Mouse (Mus musculus) left cerebral cortex, postnatal 36 days (tissue): ENCODE data around the gene Ssu72. TPM values are rescaled to one million over a fixed set of nuclear protein-coding genes. Genes with fewer than 3 reads are reported as not detected.
A peak's percentile ranks its signal among the peaks of the same experiment; 100 is the strongest.

ENCODE experiments used
- DNase-seq, 2 experiments: peaks; one replicate each; pipeline ENCODE4 v3.0.0; 2021 to 2022; ENCODE audit warnings: low spot score in 2 of 2, mixed read lengths in 1 of 2
- intact Hi-C: fragments of 180-260 bp; cut with DNase I; formaldehyde crosslinking; loops from one replicate; pipeline ENCODE4 v1.15.1; 2025
- total RNA-seq, 2 experiments: library from RNA; stranded (reverse); gene quantifications; 2 replicates each; pipeline ENCODE4 v1.2.3; 2021

Ssu72 gene
- total RNA-seq, 2 experiments from 2014 or later, result 87.0 to 104 TPM

- DNase-seq, result peak; percentile 50 to 54
- intact Hi-C loops, result loop anchor here (5.0 kb wide), 1 partner anchor 53 kb away; no protein-coding TSS in a partner anchor
Measured at GRCm38 (mm10) chr4:155774971-155775740, 70.6 kb downstream of the Ssu72 start.

- no peak for DNase-seq
- intact Hi-C loops, result no loop called here
Measured at GRCm38 (mm10) chr4:155775855-155776254, 71.3 kb downstream of the Ssu72 start.

GRCm38 (mm10) chr4:155776704-155777335 lies 72.2 kb downstream of the Ssu72 start:
- intact Hi-C loops, result no loop called here
- DNase-seq, result peak; percentile 51 to 57

GRCm38 (mm10) chr4:155777816-155778215 lies 73.2 kb downstream of the Ssu72 start:
- DNase-seq, result no peak
- intact Hi-C loops, result no loop called here

- intact Hi-C loops, result no loop called here
Measured at GRCm38 (mm10) chr4:155779498-155779897, 74.9 kb downstream of the Ssu72 start.

GRCm38 (mm10) chr4:155780895-155781294 lies 76.3 kb downstream of the Ssu72 start:
- intact Hi-C loops, result no loop called here
- no peak for DNase-seq

More at GRCm38 (mm10) chr4:155779498-155779897, 74.9 kb downstream of the Ssu72 start:
- DNase-seq, result no peak

Other genes starting within 250 kb of the Ssu72 start
- gene Tmem52, start 235.7 kb upstream of the Ssu72 start, total RNA-seq, result 1 to 10 TPM; 1.8 to 2.2 TPM
- gene Gnb1, start 213.4 kb upstream of the Ssu72 start, total RNA-seq, result 100 to 1,000 TPM; 857 to 949 TPM
- gene Nadk, start 142.4 kb upstream of the Ssu72 start, total RNA-seq, result 10 to 100 TPM; 56.0 to 59.6 TPM
- gene Slc35e2, start 103.4 kb upstream of the Ssu72 start, total RNA-seq, result 10 to 100 TPM; 49.6 to 52.6 TPM
- gene Cdk11b, start 79.9 kb upstream of the Ssu72 start, total RNA-seq, result 10 to 100 TPM; 44.0 to 53.0 TPM
- not detected for gene Gm10563, start 59.4 kb upstream of the Ssu72 start, total RNA-seq
- 1 to 10 TPM; 1.1 to 5.3 TPM for gene Mmp23, start 51.4 kb upstream of the Ssu72 start, total RNA-seq
- gene Mib2, start 35.6 kb upstream of the Ssu72 start, total RNA-seq, result 100 to 1,000 TPM; 113 to 122 TPM
- gene Fndc10, start 10.5 kb upstream of the Ssu72 start, total RNA-seq, result 10 to 100 TPM; 26.4 to 35.9 TPM
- 10 to 100 TPM; 55.5 to 62.2 TPM for gene Tmem240, start 30.0 kb downstream of the Ssu72 start, total RNA-seq
- 10 to 100 TPM; 37.5 to 48.3 TPM for gene Atad3a, start 56.3 kb downstream of the Ssu72 start, total RNA-seq
- gene Vwa1, start 69.9 kb downstream of the Ssu72 start, total RNA-seq, result 10 to 100 TPM; 13.1 to 13.4 TPM
- 10 to 100 TPM; 18.3 to 30.0 TPM for gene Tmem88b, start 81.1 kb downstream of the Ssu72 start, total RNA-seq
- not detected for gene Ankrd65, start 85.6 kb downstream of the Ssu72 start, total RNA-seq
- gene Mrpl20, start 98.1 kb downstream of the Ssu72 start, total RNA-seq, result 10 to 100 TPM; 77.3 to 91.6 TPM
- gene Ccnl2, start 107.7 kb downstream of the Ssu72 start, total RNA-seq, result 10 to 100 TPM; 50.4 to 84.5 TPM
- gene Aurkaip1, start 126.5 kb downstream of the Ssu72 start, total RNA-seq, result 100 to 1,000 TPM in 1 of 2 experiments, 10 to 100 TPM in 1; 88.7 to 101 TPM
- 10 to 100 TPM in 1 of 2 experiments, 1 to 10 TPM in 1; 5.8 to 10.3 TPM for gene Mxra8, start 134.9 kb downstream of the Ssu72 start, total RNA-seq
- 10 to 100 TPM; 85.8 to 91.7 TPM for gene Dvl1, start 142.6 kb downstream of the Ssu72 start, total RNA-seq
- under 1 TPM; 0.11 to 0.15 TPM for gene Tas1r3, start 158.6 kb downstream of the Ssu72 start, total RNA-seq
- gene Cptp, start 164.6 kb downstream of the Ssu72 start, total RNA-seq, result 10 to 100 TPM; 31.2 to 35.2 TPM
- gene Ints11, start 164.7 kb downstream of the Ssu72 start, total RNA-seq, result 10 to 100 TPM; 33.2 to 34.0 TPM
- 10 to 100 TPM; 56.3 to 67.4 TPM for gene Pusl1, start 187.0 kb downstream of the Ssu72 start, total RNA-seq
- 100 to 1,000 TPM; 137 to 150 TPM for gene Acap3, start 187.0 kb downstream of the Ssu72 start, total RNA-seq
- gene Ube2j2, start 239.0 kb downstream of the Ssu72 start, total RNA-seq, result 10 to 100 TPM; 78.8 to 80.1 TPM